Mouse (Mus musculus) heart, adult 2 months (tissue): ENCODE data around the gene Top3a.

Source experiments
- EP300 ChIP-seq: fragments of 200-500 bp; IDR thresholded peaks from 2 replicates; pipeline ENCODE4 v1.6.1; 2011; ENCODE audit warnings: low read depth, low read length, control low read depth; ENCODE audit not compliant: insufficient read depth
- POLR2A ChIP-seq: fragments of 200-500 bp; IDR thresholded peaks from 2 replicates; pipeline ENCODE4 v1.6.1; 2011; ENCODE audit warnings: mild to moderate bottlenecking, low read depth, low read length, control low read depth; ENCODE audit not compliant: insufficient read depth

DNA sequence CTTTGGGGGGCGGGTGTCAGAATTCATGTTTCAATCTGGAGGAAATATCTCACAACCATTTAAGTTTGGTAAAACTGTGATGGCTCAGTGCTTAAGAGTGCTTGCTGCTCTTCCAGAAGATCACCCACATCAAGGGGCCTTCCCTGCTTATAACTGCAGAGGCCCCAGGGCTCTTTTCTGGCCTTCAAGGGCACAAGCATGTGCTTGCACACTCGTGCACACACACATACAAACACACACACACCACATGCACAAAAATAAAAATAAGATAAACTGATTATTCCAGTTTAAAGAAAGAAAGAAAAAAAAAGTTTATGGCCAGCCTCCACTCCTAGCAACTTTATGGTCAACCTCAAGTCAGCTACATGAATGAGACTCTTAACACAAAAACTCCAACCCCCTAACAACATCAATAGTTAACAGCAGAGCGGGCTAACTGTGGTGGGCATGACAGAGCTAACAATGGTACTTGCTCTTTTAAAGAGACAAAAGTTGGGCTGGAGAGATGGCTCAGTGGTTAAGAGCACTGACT, 2.9 kb downstream of the Top3a start:
- TF ChIP-seq POLR2A (no peak), EP300 (no peak)
